Mouse (Mus musculus): Measurements from ENCODE around the gene Sar1a.

The Sar1a gene

DNA sequence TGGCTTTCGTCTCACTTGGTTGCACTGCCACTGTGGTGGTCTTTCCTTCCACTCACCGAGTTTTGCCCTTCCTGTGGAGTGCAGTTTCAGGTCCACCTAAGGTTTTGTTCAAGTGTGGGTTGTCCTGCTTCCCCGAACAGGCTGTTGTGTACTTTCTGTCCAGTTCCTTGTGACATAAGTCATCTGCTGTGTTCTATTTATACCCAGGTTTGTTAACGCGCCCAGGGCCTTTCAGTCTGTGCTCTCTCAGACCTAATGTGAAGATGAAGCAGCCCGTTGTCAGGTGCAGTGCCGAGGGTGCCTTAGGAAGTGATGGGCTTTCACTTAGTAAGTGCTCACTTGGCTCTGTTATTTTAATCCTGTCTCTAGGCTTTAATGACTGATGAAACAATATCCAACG, 9.3 kb downstream of the Sar1a start:
- no peak for DNase-seq

DNA sequence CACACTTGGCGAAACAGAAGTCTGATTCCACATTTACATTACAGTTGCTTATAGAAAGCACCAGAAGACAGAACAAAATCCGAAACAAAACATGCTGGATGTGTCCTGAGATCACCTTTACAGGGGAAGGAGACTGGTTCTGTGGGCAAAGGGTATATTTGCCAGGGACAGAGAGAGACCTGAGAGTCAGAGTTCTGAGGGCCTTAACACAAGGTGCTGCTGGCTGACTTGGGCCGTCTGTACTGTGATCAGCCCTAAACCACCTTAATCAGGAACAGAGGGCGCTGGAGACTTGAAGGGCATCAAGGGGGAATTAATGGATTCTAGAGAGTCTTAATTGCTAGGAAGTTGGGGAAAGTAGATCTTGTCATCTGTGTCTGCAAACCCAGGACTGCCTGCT, 13.5 kb downstream of the Sar1a start:
- DNase-seq, result no peak

GRCm38 (mm10) chr10:61694870-61695670, 15.0 kb downstream of the Sar1a start, which contains the start of gene Tysnd1:
TSS of gene Tysnd1 (plus strand) at chr10:61695514.
- DNase-seq, result peak; percentile 99

GRCm38 (mm10) chr10:61695703-61696559, 15.8 kb downstream of the Sar1a start:
- DNase-seq, result no peak

DNA sequence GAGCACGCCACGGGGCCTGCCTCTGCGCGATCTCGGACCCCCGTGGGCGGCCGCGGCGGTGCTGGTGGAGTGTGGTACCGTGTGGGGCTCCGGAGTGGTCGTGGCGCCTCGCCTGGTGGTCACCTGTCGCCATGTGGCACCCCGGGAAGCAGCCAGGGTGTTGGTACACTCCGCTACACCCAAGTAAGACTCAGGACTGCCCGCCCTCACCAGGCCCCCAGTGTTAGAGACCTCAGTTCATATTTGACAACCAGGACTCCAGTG, 16.4 kb downstream of the Sar1a start:
- DNase-seq, result peak in 1 of 2 experiments; percentile 25

DNA sequence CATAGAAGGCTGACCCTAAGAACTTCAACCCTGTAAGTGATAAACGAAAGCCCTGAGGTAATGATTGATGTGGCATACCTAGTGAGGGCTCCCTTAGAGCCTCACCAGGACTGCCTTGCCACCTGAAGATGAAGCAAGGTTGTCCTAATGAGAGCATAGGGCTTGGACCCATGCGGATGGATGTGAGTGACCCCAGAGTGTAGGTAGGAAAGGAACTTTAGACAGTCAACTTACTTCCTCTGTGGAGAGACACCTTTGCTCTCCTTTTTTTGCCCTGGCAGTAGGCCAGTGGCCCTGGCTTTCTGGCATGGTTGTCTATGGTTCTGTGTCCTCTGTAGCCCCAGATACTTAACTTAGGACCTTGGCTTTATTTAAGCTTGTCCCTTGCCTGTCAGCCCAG, 16.9 kb downstream of the Sar1a start:
- DNase-seq, result peak in 1 of 2 experiments; percentile 17

DNA sequence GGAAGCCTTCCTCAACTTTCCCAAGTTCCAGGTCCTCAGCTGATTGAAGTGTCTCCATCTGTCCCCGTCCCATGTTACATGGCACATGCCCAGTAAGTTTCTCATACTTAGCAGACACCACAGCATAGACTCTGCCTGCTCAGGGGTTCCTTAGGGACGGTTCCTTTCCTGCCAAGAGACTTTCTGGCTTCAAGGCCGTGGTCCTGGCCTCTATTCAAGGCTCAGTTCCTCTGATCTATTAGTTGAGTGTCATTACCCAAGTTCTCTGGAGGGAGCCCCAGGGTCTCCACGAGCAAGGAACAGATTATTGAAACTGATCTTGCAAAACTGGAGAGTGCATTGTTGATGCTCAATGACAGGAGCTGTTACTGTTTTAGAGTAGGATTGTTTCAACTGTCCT, 24.6 kb downstream of the Sar1a start:
- no peak for DNase-seq

DNA sequence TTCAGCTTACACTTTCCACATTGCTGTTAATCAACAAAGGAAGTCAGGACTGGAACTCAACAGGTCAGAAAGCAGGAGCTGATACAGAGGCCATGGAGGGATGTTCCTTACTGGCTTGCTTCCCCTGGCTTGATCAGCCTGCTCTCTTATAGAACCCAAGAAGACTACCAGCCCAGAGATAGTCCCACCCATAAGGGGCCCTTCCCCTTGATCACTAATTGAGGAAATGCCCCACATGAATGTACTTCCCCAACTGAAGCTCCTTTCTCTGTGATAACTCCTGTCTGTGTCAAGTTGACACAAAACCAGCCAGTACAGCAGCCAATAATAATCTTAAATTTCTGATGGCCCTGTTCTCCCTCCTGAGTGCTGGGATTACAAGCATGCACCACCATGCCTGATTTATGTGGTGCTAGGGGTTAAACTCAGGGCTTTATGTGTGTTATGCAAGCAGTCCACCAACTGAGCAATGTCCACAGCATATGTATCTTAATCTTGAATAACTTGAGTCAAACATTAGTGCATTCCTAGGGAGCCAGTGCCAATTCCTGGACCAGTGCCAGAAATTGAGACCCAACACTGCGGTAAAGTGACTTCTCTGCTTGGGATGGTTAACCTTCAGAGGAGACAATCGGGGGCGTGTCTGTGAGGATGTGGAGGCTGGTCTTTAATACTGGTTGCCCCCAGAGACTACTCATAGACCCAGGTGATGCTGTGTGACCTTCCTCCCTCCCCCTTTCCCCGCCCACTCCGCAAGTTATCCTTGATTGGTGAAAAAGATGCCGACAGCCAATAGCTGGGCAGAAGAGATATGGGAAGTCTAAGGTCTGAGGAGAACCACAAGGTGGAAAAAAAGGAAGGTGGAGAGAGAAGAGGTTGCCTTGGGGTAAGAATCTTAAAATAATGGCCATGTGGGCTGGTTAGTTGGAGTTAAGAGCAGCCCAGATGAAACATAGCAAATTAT, 26.6 kb downstream of the Sar1a start:
- DNase-seq, result no peak

GRCm38 (mm10) chr10:61713601-61714000, 33.5 kb downstream of the Sar1a start:
- DNase-seq, result no peak

DNA sequence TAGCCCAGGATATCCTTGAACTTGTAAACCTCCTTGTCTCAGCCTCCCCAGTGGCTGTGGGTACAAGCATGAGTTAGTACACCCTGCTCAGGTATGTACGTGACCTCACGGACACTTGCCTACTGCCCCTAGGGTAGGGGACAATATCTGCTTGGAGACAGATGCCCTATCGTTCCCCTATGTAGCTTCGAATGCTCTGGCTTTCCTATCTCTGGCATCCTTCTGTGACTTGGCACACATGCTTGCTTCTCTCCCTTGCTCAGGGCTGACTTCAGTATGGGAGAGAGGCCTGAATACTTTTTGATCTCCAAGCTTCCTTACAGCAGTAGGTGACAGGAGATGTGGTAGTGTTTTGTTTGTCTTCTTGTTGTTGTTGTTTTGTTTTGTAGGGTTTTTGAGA, 34.0 kb downstream of the Sar1a start:
- DNase-seq, result no peak

- DNase-seq, result peak; percentile 30 to 40
These were observed 34.8 kb downstream of the Sar1a start, which contains the start of gene Aifm2 for GRCm38 (mm10) chr10:61714771-61715461. TSS of gene Aifm2 (plus strand) at chr10:61715263.

- no peak for DNase-seq
These were observed 35.4 kb downstream of the Sar1a start for GRCm38 (mm10) chr10:61715462-61715837.

DNA sequence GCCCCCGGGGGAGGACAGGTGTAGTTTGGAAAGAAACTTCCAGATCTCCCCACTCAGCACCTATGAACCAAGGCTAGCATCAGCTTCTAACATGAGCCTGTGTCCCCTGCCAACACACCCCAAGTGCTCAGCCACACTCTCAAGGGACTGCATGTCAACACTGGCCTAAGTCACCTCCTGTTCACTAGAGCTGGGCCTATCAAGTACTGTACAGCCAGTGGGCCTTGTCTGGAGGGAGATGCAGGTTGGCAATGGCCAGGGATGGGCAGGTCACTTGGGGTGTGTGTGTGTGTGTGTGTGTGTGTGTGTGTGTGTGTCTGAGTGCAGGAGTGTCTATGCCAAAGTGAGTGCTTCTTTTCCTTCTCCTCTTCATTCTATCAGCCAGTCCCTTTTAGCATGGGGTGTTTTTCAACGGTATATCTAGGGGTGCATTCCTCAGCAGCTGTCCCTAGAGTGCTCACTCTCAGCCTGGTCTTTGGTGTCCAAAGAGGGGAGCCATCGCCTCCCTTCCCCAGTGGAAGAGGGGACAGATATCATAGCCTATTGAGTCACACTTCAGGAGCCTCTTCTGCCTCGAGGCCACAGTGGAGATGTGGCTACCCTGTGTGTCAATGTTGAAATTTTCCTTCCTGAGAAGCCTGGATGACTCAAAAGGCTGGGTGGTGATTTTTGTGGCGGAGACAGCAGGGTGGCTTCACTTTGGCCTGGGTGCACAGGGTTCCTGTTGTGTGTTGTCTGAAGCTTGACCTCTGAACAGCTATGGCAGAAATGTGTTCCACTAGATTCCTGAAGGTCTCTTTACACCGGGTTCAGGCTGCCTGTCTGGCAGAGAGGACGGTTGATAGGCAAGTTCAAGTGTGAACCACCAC, 36.1 kb downstream of the Sar1a start:
- no peak for DNase-seq

- no peak for DNase-seq
These were observed 37.6 kb downstream of the Sar1a start for GRCm38 (mm10) chr10:61717406-61718296.

GRCm38 (mm10) chr10:61720331-61720730, 40.2 kb downstream of the Sar1a start:
- no peak for DNase-seq

DNA sequence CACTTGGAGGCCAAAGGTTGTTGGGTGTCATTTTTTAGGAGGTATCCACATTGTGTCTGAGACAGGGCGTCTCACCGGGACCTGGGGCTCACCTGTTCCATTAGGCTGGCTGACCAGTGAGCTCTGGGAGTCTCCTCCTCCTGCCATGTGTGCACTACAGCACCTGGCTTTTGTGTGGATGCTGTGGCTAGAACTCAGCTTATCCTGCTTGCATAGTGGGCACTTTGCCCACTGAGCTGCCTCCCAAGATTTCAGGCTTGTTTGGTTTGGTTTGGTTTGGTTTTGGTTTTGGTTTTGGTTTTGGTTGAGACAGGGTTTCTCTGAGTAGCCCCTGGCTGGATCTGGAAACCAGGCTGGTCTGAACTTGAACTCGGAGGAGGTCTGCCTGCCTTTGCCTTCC, 42.1 kb downstream of the Sar1a start:
- DNase-seq, result no peak

- no peak for DNase-seq
These were observed 43.2 kb downstream of the Sar1a start for GRCm38 (mm10) chr10:61723271-61723670.

DNA sequence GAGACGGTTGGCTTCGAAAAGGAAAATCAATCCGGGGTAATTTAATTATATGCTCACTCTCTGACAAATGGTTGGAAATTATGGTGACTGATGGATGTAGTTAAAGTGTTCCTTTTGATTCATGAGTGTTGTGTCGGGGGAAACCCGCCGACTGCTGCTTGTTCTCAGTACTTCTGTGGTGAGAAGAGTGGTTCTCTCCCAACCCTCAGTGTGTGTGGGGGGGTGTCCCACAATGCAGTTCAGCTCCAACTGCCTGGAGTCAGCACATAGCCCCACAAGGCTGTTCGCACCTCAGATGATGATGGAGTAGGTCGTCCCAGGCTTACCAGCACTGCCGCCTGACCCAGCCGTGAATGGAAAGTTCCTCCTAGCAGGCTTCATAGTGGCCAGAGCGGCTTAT, 49.1 kb downstream of the Sar1a start:
- DNase-seq, result no peak

- DNase-seq, result no peak
These were observed 50.1 kb downstream of the Sar1a start for GRCm38 (mm10) chr10:61730171-61730570.

GRCm38 (mm10) chr10:61734377-61734776, 54.3 kb downstream of the Sar1a start:
- DNase-seq, result no peak
